Mouse (Mus musculus) thymus, postnatal 14 days (tissue): Measurements from ENCODE around the gene Rbms3.

ENCODE experiments used
- DNase-seq: peaks from one replicate; pipeline ENCODE4 v3.0.0; 2021

Rbms3 gene

GRCm38 (mm10) chr9:117031237-117031636 lies 598.5 kb downstream of the Rbms3 start:
- no peak for DNase-seq

- no peak for DNase-seq
Measured at GRCm38 (mm10) chr9:117030837-117031236, 598.9 kb downstream of the Rbms3 start.

DNA sequence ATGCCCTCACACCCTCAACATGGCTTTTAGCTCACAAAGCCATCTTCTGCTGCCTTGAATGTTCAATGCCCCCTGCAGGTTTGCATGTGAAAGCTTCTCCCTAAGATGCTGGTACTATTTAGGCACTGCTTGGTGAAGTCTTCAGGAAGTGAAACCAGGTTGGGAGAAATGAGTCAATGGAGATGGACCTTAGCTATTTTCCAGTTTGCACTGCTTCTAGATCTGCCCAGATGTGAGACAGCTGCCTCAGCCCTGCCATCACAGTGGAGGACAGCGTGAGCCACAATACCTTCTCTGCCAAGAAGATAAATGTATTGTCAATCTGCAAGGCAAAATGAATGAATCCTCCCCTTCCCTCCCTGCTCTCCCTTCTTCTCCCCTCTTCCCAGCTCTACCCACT lies 599.8 kb downstream of the Rbms3 start:
- no peak for DNase-seq

- no peak for DNase-seq
Measured at GRCm38 (mm10) chr9:117028586-117028985, 601.1 kb downstream of the Rbms3 start.

GRCm38 (mm10) chr9:117022086-117022485 lies 607.6 kb downstream of the Rbms3 start:
- no peak for DNase-seq

GRCm38 (mm10) chr9:117021506-117021905 lies 608.2 kb downstream of the Rbms3 start:
- no peak for DNase-seq

GRCm38 (mm10) chr9:117020216-117020615 lies 609.5 kb downstream of the Rbms3 start:
- no peak for DNase-seq

GRCm38 (mm10) chr9:117018741-117019163 lies 611.0 kb downstream of the Rbms3 start:
- DNase-seq, result no peak

- no peak for DNase-seq
Measured at GRCm38 (mm10) chr9:117018301-117018700, 611.4 kb downstream of the Rbms3 start.

GRCm38 (mm10) chr9:117016605-117017319 lies 613.0 kb downstream of the Rbms3 start:
- no peak for DNase-seq

DNA sequence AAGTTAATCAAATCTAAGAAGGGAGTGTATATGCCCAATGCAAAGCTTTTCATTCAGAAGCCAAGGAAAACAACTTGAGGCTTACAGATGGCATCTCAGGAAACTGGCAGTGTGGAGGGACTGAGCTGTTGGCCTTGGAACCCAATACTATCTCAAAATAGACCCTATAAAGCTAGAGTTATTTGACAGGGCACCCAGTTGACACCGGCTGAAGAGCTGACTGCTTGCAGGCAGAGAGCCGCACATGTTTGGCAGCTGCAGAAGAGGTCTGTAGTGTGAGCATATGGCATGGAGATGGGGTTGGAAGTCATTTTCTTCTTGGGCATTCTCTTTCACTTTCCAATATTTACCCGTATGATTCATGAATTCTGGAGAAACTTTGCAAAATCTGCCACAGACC lies 616.3 kb downstream of the Rbms3 start:
- DNase-seq, result no peak

GRCm38 (mm10) chr9:117010801-117011200 lies 618.9 kb downstream of the Rbms3 start:
- DNase-seq, result no peak

- DNase-seq, result no peak
Measured at GRCm38 (mm10) chr9:117008194-117008593, 621.5 kb downstream of the Rbms3 start.

DNA sequence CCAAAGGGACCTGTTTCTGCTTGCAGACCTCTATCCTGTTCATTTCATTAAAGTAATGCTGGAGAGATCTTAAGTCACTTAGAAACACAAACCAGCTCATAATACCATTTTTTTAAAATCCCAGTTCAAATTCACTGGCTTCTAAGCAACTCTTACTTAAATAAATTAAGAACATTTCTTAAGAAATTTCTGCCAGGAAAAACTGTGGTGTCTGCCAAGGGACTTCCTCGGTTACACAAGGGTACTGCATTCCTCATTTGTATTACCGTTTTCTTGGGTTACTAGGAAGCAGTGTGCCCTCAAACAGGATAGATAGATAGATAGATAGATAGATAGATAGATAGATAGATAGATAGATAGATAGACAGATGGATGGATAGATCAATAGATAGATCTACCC lies 627.6 kb downstream of the Rbms3 start:
- DNase-seq, result no peak

DNA sequence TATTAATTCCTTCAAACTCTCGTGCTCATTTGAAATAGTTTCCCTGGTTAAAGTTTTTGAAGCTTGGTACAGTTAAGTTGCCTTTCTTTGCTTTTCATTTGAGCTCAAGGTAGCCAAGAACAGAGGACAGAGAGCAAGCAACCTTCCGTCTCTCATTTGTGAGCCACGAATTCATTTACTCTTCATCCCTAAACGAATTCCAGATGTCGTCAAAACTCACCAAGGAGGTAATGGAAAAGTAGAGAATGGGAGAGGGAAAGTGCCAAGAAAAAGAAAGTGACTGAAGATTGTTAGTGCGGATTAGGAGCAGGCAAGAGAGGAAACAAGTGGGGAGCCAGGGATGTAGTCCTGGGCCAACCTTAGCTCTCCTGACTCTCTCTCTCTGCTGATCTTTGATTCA lies 630.5 kb downstream of the Rbms3 start:
- DNase-seq, result no peak

GRCm38 (mm10) chr9:116990321-116990720 lies 639.4 kb downstream of the Rbms3 start:
- no peak for DNase-seq

DNA sequence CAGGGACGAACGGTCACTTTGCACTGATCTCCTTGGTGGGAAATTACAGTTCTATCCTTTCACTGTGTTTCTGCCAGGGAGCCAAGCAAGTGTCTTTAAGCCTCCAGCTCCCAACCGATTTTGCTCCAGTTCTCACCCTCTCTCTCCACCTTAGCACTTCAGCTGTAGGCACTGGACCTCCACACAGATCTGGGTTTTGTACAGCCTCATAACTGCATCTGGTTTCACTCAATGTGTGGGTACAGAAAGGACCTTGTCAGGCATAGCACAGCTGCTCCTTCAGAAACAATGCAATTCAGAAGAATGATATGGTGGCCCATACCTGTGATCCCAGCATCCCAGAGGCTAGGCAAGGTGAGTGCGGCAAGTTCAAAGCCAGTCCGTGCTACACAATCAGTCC lies 648.9 kb downstream of the Rbms3 start:
- DNase-seq, result no peak

GRCm38 (mm10) chr9:116977428-116977827 lies 652.3 kb downstream of the Rbms3 start:
- no peak for DNase-seq

- DNase-seq, result no peak
Measured at GRCm38 (mm10) chr9:116976575-116977408, 652.9 kb downstream of the Rbms3 start.

DNA sequence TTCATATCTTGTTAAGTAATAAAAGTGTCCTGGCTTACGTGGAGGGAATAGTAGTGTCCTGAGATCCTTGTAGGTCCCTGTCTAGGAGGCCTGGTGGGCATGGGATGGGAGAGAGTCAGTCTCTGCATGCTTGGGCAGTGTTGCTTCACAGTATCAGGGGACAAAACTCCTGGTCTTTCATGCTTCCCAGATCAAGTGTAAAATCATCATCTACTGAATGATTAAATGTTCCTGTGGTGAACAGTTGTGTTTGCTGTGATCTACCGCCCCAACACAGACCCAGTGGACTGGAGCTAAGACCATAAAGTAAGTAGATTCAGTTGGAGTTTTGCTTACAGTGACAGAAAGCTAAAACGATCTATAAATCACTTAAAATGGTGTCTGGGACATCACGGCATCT lies 654.4 kb downstream of the Rbms3 start:
- DNase-seq, result no peak

GRCm38 (mm10) chr9:116974134-116974533 lies 655.6 kb downstream of the Rbms3 start:
- DNase-seq, result no peak

- no peak for DNase-seq
Measured at GRCm38 (mm10) chr9:116973594-116973993, 656.1 kb downstream of the Rbms3 start.

- DNase-seq, result no peak
Measured at GRCm38 (mm10) chr9:116967317-116967716, 662.4 kb downstream of the Rbms3 start.

GRCm38 (mm10) chr9:116965691-116966090 lies 664.0 kb downstream of the Rbms3 start:
- DNase-seq, result no peak
